Mouse (Mus musculus): Measurements from ENCODE around the gene Tgfbi. TPM values are rescaled to one million over a fixed set of nuclear protein-coding genes. Genes with fewer than 3 reads are reported as not detected.

Tgfbi gene
- 158 and 165 TPM in 2 replicates for polyA plus RNA-seq (2015; fragmentation: Nextera tagmentation; extraction: Ambion mirVana)

DNA sequence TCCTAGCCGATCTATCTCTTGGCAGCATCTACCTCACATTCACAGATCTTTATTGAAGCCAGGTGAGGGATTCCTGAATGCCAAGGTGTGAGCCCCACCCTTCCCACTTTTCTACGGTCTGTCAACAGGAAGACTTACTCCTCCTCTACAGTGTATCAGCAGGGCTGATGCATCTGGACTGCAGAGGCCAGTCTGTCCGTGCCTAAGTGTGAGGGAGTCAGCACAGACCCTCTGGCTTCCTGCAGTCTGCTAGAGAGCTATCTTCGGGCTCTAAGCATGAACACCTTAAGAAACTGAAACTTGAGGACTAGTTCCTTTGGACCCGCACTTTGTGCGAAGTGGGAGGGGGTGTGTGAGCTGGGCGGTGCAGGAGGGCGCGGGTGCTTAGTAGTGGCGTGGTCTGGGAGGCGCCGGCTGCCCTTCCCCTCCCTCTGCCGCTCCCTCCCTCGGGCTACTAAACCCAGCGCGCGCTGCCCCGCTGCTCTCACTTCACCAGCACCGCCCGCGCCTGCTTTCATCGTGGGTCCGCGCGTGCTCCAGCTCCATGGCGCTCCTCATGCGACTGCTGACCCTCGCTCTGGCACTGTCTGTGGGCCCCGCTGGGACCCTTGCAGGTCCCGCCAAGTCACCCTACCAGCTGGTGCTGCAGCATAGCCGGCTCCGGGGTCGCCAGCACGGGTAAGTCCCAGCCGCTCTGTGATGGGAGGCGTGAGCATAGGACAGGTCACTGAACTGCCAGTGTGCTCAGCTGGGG lies at the start of gene Tgfbi:
TSS of gene Tgfbi (plus strand) at position 421 of the 754 bp plus-strand sequence.
- Histone ChIP-seq H3K27ac (peak within 1 kb of the TSS; percentile 41; the same call in 1 of the 2 replicates), H3K36me3 (no peaks in the 10 kb centered on the region), H3K4me3 (replicated peaks) (peak within 1 kb of the TSS; percentile 58)

GRCm38 (mm10) chr13:56559841-56560370 lies 49.4 kb upstream of the Tgfbi start:
- Histone ChIP-seq H3K9ac (no peak overlapping the region), H3K4me1 (peaks cover 5% of the 10 kb centered on the region; the same call in 1 of the 2 replicates), H3K27me3 (replicated peaks) (no peaks in the 10 kb centered on the region), H3K4me3 (replicated peaks) (no peak overlapping the region), H3K27ac (no peak overlapping the region), H3K4me2 (no peak overlapping the region), H3K9me3 (no peaks in the 10 kb centered on the region), H3K36me3 (no peaks in the 10 kb centered on the region)
- WGBS: 75% methylated on average over 6 of the region's 6 CpGs
- ATAC-seq (ENCODE audit: insufficient read depth, low FRiP score, low read depth): no peak

More for the DNA sequence above, at the start of gene Tgfbi:
- peak within 1 kb of the TSS; percentile 96 for H3K4me2 ChIP-seq
- no peaks in the 10 kb centered on the region; the same call in 1 of the 2 replicates for H3K27me3 ChIP-seq (replicated peaks)
- H3K9me3 ChIP-seq: no peaks in the 10 kb centered on the region
- H3K9ac ChIP-seq: peak within 1 kb of the TSS; percentile 45
- peaks cover 48% of the 10 kb centered on the region for H3K4me1 ChIP-seq
- 3% methylated on average over 32 of the region's 36 CpGs for WGBS
- ATAC-seq (ENCODE audit: insufficient read depth, low FRiP score, low read depth): peak; percentile 76

DNA sequence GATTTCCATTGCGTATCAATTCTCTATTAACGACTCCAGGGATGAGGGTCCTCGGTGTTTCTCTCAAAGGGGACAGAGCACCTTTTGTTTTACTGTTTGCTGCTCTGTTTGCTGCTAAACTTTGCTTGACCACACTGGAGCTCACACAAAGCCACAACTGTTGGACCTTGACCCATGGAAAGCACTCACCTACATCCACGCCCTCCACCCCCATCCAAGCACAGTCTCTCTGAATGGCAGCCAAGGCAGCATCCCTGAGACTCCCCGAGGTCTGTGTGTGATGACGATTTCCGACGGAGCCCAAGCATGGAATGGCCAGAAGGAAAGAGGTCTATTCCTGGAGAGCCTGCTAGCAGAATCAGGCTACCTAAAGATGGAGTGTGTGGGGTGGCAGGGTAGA lies 48.2 kb upstream of the Tgfbi start:
- no peaks in the 10 kb centered on the region for H3K27me3 ChIP-seq (replicated peaks)
- ATAC-seq (ENCODE audit: insufficient read depth, low FRiP score, low read depth): peak; percentile 63; the same call in 1 of the 2 replicates
- H3K27ac ChIP-seq: no peak overlapping the region
- no peak overlapping the region for H3K4me3 ChIP-seq (replicated peaks)
- H3K4me1 ChIP-seq: peaks cover 5% of the 10 kb centered on the region; the same call in 1 of the 2 replicates
- no peaks in the 10 kb centered on the region for H3K36me3 ChIP-seq
- H3K9me3 ChIP-seq: no peaks in the 10 kb centered on the region
- WGBS: 65% methylated on average over 8 of the region's 8 CpGs
- H3K9ac ChIP-seq: no peak overlapping the region
- no peak overlapping the region for H3K4me2 ChIP-seq

DNA sequence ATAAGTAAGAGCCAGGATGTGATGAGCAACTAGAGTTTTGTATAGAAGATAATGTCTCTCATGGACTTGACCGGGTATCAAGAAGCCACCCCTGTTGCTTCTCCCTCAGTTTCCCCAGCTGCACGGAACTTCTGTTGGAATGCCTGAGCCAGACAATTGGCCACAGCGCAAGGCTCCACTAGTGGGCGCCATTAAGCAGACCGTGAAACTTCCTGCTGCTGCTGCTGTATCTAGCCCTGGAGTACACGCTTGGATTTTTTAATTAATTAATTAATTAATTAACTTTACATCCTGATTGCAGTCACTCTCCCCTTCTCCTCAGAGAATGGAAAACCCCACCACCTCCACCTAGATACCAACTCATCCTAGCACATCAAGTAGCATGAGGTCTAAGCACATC lies 46.2 kb upstream of the Tgfbi start:
- Histone ChIP-seq H3K27me3 (replicated peaks) (no peaks in the 10 kb centered on the region), H3K36me3 (no peaks in the 10 kb centered on the region), H3K9me3 (no peaks in the 10 kb centered on the region), H3K4me3 (replicated peaks) (no peak overlapping the region), H3K9ac (no peak overlapping the region), H3K27ac (no peak overlapping the region; the same call in 1 of the 2 replicates), H3K4me2 (no peak overlapping the region), H3K4me1 (peaks cover 5% of the 10 kb centered on the region; the same call in 1 of the 2 replicates)
- 41% methylated on average over 6 of the region's 6 CpGs for WGBS
- no peak for ATAC-seq (ENCODE audit: insufficient read depth, low FRiP score, low read depth)

GRCm38 (mm10) chr13:56566336-56566735 lies 43.0 kb upstream of the Tgfbi start:
- ATAC-seq (ENCODE audit: insufficient read depth, low FRiP score, low read depth): no peak
- H3K9ac ChIP-seq: no peak overlapping the region
- H3K27ac ChIP-seq: no peak overlapping the region
- H3K4me3 ChIP-seq (replicated peaks): no peak overlapping the region
- peaks cover 3% of the 10 kb centered on the region; the same call in 1 of the 2 replicates for H3K4me1 ChIP-seq
- no peaks in the 10 kb centered on the region for H3K9me3 ChIP-seq
- H3K27me3 ChIP-seq (replicated peaks): no peaks in the 10 kb centered on the region
- H3K4me2 ChIP-seq: no peak overlapping the region
- no peaks in the 10 kb centered on the region for H3K36me3 ChIP-seq
- 64% methylated on average over 10 of the region's 10 CpGs for WGBS

DNA sequence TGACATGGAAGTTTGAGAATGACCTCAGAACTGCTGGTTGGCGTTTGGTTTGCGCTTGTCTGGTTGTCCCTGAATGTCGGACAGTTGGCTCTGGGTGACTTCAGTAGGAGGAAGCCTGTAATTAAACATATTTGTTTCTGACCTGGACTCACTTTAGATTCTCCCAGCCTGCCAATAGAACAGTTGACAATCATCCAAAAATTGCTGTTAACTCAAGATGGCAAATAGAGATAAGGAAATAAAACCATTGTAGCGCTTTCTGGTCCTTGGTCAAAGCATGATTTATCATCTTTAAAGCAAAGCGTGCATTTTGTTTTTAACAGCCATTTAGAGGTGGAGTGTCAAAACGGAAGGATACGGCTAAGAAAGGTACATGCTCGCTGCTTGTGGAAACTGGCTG lies 37.7 kb upstream of the Tgfbi start:
- H3K4me3 ChIP-seq (replicated peaks): no peak overlapping the region
- 65% methylated on average over 8 of the region's 8 CpGs for whole genome bisulfite sequencing
- no peak overlapping the region for H3K4me2 ChIP-seq
- H3K4me1 ChIP-seq: 0 out of 2 replicates have a peak, but pooled peaks cover 17% of the 10 kb centered on the region
- H3K9ac ChIP-seq: no peak overlapping the region
- no peaks in the 10 kb centered on the region for H3K9me3 ChIP-seq
- no peak for ATAC-seq (ENCODE audit: insufficient read depth, low FRiP score, low read depth)
- H3K27ac ChIP-seq: no peak overlapping the region
- H3K36me3 ChIP-seq: no peaks in the 10 kb centered on the region
- H3K27me3 ChIP-seq (replicated peaks): no peaks in the 10 kb centered on the region

DNA sequence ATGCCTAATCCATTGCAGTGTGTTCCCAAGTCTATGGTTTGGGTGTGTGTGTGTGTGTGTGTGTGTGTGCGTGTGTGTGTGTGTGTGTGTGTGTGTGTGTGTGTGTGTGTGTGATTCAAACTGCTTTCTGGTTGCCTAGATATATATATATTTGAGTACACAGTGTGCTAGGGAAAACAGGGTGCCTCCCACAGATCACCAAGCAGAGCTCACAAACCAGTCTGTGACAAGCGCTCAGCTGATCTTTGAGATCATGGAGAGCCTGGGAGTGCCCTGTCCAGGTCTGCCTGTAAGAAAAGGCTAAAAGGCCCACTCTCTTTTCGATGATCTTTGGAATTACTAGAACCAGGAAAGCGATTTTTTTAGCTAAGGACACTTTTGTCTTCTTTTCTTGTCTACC lies 34.2 kb upstream of the Tgfbi start:
- 73% methylated on average over 4 of the region's 4 CpGs for WGBS
- Histone ChIP-seq H3K27ac (peak overlapping the region; percentile 92), H3K36me3 (no peaks in the 10 kb centered on the region), H3K9me3 (no peaks in the 10 kb centered on the region), H3K4me3 (replicated peaks) (no peak overlapping the region), H3K4me1 (0 out of 2 replicates have a peak, but pooled peaks cover 19% of the 10 kb centered on the region), H3K27me3 (replicated peaks) (no peaks in the 10 kb centered on the region), H3K9ac (no peak overlapping the region), H3K4me2 (no peak overlapping the region)
- ATAC-seq (ENCODE audit: insufficient read depth, low FRiP score, low read depth): no peak

- Histone ChIP-seq H3K4me3 (replicated peaks) (no peak overlapping the region), H3K27ac (peak overlapping the region; percentile 92), H3K4me1 (0 out of 2 replicates have a peak, but pooled peaks cover 19% of the 10 kb centered on the region), H3K27me3 (replicated peaks) (no peaks in the 10 kb centered on the region), H3K9me3 (no peaks in the 10 kb centered on the region), H3K36me3 (no peaks in the 10 kb centered on the region), H3K9ac (no peak overlapping the region), H3K4me2 (no peak overlapping the region)
- peak; percentile 63 for ATAC-seq (ENCODE audit: insufficient read depth, low FRiP score, low read depth)
- 22% methylated on average over 12 of the region's 12 CpGs for WGBS
Observed at GRCm38 (mm10) chr13:56575701-56576321, 33.5 kb upstream of the Tgfbi start.

DNA sequence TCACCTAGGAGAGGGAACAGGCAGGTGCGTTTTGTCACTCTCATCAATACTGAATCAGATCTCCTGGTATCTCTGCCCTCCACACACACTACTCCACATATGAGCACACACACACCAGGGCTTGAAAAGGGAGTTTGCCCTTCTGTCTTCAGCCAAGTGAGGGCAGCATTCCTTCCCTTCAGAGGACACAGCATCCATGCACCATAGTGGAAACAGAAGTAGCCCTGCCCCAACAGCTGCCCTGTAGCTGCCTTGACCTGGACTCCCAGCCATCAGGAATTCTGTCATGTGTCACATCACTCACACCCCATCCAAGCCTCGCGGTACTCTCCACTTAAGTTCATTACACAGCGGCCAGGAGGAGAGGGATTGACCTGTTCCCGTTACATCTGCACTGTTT lies 31.2 kb upstream of the Tgfbi start:
- ATAC-seq (ENCODE audit: insufficient read depth, low FRiP score, low read depth): no peak
- 77% methylated on average over 5 of the region's 5 CpGs for WGBS
- Histone ChIP-seq H3K9me3 (no peaks in the 10 kb centered on the region), H3K36me3 (no peaks in the 10 kb centered on the region), H3K27ac (no peak overlapping the region), H3K4me2 (no peak overlapping the region), H3K27me3 (replicated peaks) (no peaks in the 10 kb centered on the region), H3K4me1 (peaks cover 36% of the 10 kb centered on the region), H3K9ac (no peak overlapping the region), H3K4me3 (replicated peaks) (no peak overlapping the region)

DNA sequence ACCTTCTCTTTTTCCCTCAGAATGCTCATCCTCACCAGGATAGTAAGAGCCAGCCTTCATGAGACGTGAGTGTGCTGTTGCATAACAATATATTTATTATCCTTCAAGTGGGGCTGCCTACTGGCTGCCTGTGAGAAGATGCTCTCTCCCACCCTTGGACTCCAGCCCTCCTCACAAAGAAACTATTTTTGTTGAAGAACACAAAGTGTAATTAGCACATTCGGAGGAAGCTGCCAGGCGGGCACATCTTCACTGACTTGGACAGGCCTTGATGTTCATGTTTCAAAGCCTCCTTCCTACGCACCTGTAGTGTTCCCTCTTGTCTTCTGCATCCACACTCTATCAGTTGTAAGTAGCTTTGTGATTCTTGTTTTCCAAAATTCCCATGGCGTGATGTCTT lies 28.9 kb upstream of the Tgfbi start:
- Histone ChIP-seq H3K4me3 (replicated peaks) (no peak overlapping the region), H3K27ac (no peak overlapping the region), H3K4me1 (peaks cover 29% of the 10 kb centered on the region), H3K27me3 (replicated peaks) (no peaks in the 10 kb centered on the region), H3K4me2 (no peak overlapping the region), H3K9ac (no peak overlapping the region), H3K9me3 (no peaks in the 10 kb centered on the region), H3K36me3 (no peaks in the 10 kb centered on the region)
- ATAC-seq (ENCODE audit: insufficient read depth, low FRiP score, low read depth): no peak
- 78% methylated on average over 5 of the region's 5 CpGs for WGBS

GRCm38 (mm10) chr13:56581512-56581911 lies 27.8 kb upstream of the Tgfbi start:
- Histone ChIP-seq H3K9ac (no peak overlapping the region), H3K9me3 (no peaks in the 10 kb centered on the region), H3K4me2 (no peak overlapping the region; the same call in 1 of the 2 replicates), H3K27ac (peak overlapping the region; percentile 90), H3K4me1 (peaks cover 21% of the 10 kb centered on the region), H3K27me3 (replicated peaks) (no peaks in the 10 kb centered on the region), H3K36me3 (no peaks in the 10 kb centered on the region), H3K4me3 (replicated peaks) (no peak overlapping the region)
- ATAC-seq (ENCODE audit: insufficient read depth, low FRiP score, low read depth): no peak
- WGBS: 17% methylated on average over 3 of the region's 3 CpGs

DNA sequence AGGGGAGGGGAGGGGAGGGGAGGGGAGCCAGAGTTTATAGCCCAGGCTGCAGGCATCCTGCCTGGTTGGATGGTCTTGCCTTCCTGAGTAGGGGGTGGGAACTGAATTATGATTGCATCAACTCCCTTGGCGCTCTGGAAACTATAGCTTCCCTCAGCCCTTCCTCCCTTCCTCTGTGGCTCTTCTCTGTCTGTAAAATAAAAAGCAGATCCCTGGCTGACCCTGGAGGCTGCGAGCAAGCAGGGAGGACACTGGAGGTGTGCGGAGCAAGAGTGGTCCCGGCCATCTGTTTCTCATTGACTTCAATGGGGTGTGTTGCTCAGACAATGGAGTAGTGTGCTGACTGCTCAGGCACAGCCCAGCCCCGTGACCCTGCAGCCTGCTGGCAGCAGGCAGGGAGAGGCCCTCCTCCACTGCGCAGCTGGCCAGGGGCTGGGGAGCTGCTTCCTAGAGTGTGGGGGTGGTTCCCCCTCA lies 27.3 kb upstream of the Tgfbi start:
- Histone ChIP-seq H3K36me3 (no peaks in the 10 kb centered on the region), H3K4me1 (peaks cover 17% of the 10 kb centered on the region), H3K9me3 (no peaks in the 10 kb centered on the region), H3K27me3 (replicated peaks) (no peaks in the 10 kb centered on the region), H3K4me2 (peak overlapping the region; percentile 38), H3K4me3 (replicated peaks) (no peak overlapping the region), H3K27ac (peak overlapping the region; percentile 90), H3K9ac (no peak overlapping the region)
- 3% methylated on average over 6 of the region's 6 CpGs for WGBS
- ATAC-seq (ENCODE audit: insufficient read depth, low FRiP score, low read depth): peak; percentile 92
